Mouse (Mus musculus) left cerebral cortex, adult 2 months (tissue): Measurements from ENCODE around the gene Pnmal1. TPM values are rescaled to one million over a fixed set of nuclear protein-coding genes. Genes with fewer than 3 reads are reported as not detected.

ENCODE experiments used
- DNase-seq, 2 experiments: peaks; one replicate each; pipeline ENCODE4 v3.0.0; 2021 to 2022; ENCODE audit warnings: low spot score in 2 of 2, mixed read lengths in 1 of 2; ENCODE audit errors: extremely low spot score in 1 of 2
- H3K27ac ChIP-seq: fragments of 200-600 bp; 2 replicates; pipeline ENCODE4 v1.8.1; 2022
- H3K4me3 ChIP-seq: fragments of 200-600 bp; 2 replicates; pipeline ENCODE4 v1.8.1; 2022
- CTCF ChIP-seq: fragments of 200-600 bp; IDR thresholded peaks from 2 replicates; pipeline ENCODE4 v1.8.1; 2022; ENCODE audit warnings: antibody characterized with exemption, mild to moderate bottlenecking, moderate library complexity
- intact Hi-C: fragments of 180-260 bp; cut with DNase I; formaldehyde crosslinking; loops from one replicate; pipeline ENCODE4 v1.15.1; 2025
- total RNA-seq, 2 experiments: library from RNA; stranded (reverse); gene quantifications; 2 replicates each; pipeline ENCODE4 v1.2.3; 2021

Pnmal1 gene
- total RNA-seq, 2 experiments from 2014 or later: 106 to 118 TPM

- H3K4me3 ChIP-seq: peak overlapping the region; percentile 21; the same call in 1 of the 2 replicates
- no peak for TF ChIP-seq CTCF
- DNase-seq: no peak
- no peak overlapping the region for H3K27ac ChIP-seq
- intact Hi-C loops: no loop called here
Observed at GRCm38 (mm10) chr7:16961678-16962077, 2.2 kb downstream of the Pnmal1 start.

- H3K4me3 ChIP-seq: no peak overlapping the region
- H3K27ac ChIP-seq: no peak overlapping the region
- intact Hi-C loops: no loop called here
- TF ChIP-seq CTCF: no peak
- DNase-seq: no peak
Observed at GRCm38 (mm10) chr7:16968414-16968813, 8.9 kb downstream of the Pnmal1 start.

GRCm38 (mm10) chr7:16971160-16971559, 11.7 kb downstream of the Pnmal1 start:
- no peak for TF ChIP-seq CTCF
- Histone ChIP-seq H3K27ac (no peak overlapping the region), H3K4me3 (no peak overlapping the region)
- DNase-seq: no peak
- intact Hi-C loops: no loop called here

- no peak overlapping the region for H3K4me3 ChIP-seq
- DNase-seq: no peak
- no peak for TF ChIP-seq CTCF
- intact Hi-C loops: no loop called here
- H3K27ac ChIP-seq: peak overlapping the region; percentile 59
Observed at GRCm38 (mm10) chr7:16974018-16974417, 14.5 kb downstream of the Pnmal1 start.

DNA sequence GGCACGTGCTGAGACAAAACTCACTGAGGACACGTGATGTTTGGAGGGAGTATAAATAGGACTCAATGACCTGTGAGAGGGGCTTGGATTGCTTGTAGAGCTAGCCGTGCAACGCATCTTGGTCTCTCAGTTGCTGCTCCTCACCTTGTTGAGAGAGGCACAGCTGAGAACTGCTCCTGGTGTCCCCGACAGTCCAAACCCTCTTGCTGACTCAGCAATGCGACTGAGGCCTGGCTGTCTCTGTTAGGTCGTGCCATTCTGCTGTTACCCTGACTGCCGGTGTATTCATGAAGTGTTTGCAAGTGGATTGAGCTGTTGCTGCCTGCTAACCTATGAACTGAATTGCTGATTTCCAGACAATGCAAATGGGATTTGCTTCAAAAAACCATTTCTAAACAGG, 16.8 kb downstream of the Pnmal1 start:
- intact Hi-C loops: no loop called here
- DNase-seq: no peak
- TF ChIP-seq CTCF: no peak
- H3K27ac ChIP-seq: no peak overlapping the region
- H3K4me3 ChIP-seq: no peak overlapping the region

GRCm38 (mm10) chr7:16978173-16978572, 18.7 kb downstream of the Pnmal1 start:
- no peak overlapping the region for H3K27ac ChIP-seq
- H3K4me3 ChIP-seq: no peak overlapping the region
- no peak for DNase-seq
- intact Hi-C loops: no loop called here
- no peak for TF ChIP-seq CTCF

DNA sequence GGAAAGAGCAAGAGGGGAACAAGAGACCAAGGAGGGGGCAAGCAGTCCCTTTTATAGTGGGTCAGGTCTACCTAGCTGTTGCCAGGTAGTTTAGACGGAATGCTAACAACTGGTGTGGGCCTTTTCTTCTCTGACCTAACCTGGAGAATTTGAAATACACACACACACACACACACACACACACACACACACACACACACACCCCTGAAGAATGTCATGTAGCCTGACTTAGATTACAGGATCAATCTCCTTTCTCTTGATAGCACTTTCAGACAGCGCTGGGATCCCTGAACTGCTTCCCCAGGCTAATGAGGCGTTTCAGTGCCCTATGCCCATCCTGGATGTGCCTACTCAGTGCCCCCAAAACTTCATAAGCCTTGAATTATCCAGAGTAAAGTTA, 19.1 kb downstream of the Pnmal1 start:
- DNase-seq: no peak
- TF ChIP-seq CTCF: no peak
- Histone ChIP-seq H3K4me3 (no peak overlapping the region), H3K27ac (no peak overlapping the region)
- intact Hi-C loops: no loop called here

GRCm38 (mm10) chr7:16980348-16980747, 20.9 kb downstream of the Pnmal1 start:
- peak overlapping the region; percentile 84 for H3K27ac ChIP-seq
- H3K4me3 ChIP-seq: peak overlapping the region; percentile 32
- no peak for TF ChIP-seq CTCF
- peak in 1 of 2 experiments; percentile 51 for DNase-seq
- intact Hi-C loops: no loop called here

DNA sequence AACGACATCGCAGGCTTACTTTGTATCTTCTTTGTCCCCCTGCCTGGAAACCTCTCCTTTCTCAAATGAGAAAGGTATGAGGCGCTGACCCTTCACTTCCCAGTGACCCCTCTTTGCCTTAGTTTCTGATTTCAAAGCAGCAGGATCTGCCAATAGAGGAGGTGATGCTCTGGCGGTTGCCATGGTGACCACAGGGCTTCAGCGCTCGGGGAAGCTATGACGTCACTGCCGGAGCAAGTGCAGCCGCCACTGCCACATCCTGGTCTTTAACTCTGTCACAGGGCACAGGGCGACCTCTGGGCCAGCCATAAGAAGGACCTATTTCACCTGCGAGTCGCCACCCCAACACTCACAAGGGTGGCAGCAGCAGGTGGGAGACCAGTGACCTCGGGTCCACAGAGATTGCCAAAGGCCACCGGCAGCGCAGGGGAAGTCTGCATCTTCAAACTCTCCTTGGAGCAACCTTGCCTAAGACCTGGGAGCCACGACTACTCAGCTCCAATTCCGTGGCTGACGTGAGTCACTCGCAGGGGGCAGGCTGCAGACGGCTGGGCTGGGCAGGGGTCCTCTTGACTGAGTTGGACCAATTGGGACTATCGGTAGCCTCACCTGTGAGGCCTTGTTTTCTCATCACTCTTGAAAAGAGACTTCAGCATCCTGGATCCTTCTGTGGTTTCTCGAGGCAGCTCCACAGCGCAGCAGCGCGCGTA, 23.5 kb downstream of the Pnmal1 start, which contains the start of gene Gm42372:
Gene Gm42372 (plus strand): TSS at position 228 of the 710 bp plus-strand sequence.
- peak; percentile 87 to 91 for DNase-seq
- intact Hi-C loops: no loop called here
- H3K4me3 ChIP-seq: peak within 1 kb of the TSS; percentile 64
- TF ChIP-seq CTCF: no peak
- H3K27ac ChIP-seq: peak within 1 kb of the TSS; percentile 96

GRCm38 (mm10) chr7:16987541-16988149, 28.2 kb downstream of the Pnmal1 start:
- no peak for TF ChIP-seq CTCF
- DNase-seq: no peak
- intact Hi-C loops: no loop called here
- Histone ChIP-seq H3K4me3 (0 out of 2 replicates have a peak overlapping the region, but pooled peaks have one; percentile 3), H3K27ac (peak overlapping the region; percentile 15)

- DNase-seq: no peak
- TF ChIP-seq CTCF: no peak
- H3K4me3 ChIP-seq: no peak overlapping the region
- intact Hi-C loops: no loop called here
- H3K27ac ChIP-seq: no peak overlapping the region
Observed at GRCm38 (mm10) chr7:16988405-16988804, 28.9 kb downstream of the Pnmal1 start.

DNA sequence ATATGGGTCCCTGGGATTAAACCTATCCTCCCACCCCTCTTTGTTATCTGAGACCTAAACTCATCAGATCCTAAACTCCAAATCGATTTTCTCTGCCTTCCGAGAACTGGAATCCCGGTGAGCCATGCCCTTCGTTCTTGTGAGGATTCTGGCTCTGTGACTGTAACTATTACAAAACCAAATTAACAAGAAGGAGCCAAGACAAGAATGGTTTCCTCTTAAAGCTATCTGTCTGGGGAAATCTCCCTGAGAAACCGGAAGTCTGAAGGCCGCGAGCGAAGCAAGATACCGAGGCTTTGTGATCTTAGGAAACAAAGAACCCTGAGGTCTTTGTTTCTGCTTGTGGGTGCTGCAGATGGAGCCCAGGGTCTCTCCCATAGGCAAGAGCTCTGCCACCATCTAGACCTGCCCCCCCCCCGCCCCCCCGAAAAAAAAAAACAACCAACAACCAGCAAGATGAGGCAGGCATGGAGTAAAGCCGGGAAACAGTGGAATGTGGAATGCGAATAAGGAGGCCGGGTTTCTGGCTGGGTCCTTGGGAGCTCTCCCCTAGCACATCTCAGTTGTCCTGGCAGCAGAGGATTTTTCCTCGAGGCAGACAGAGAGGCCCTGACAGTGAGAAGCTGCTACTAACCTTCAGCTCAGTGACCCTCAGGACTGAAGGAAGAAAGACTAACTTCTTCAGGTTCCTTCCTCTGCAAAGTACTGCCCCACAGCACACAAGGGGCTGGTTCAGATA, 30.7 kb downstream of the Pnmal1 start:
- no peak for TF ChIP-seq CTCF
- no peak overlapping the region for H3K27ac ChIP-seq
- intact Hi-C loops: no loop called here

More for the DNA sequence above, 30.7 kb downstream of the Pnmal1 start:
- DNase-seq: no peak
- H3K4me3 ChIP-seq: no peak overlapping the region
